Mouse (Mus musculus) c-Kit-negative CD71-positive TER-119-positive erythroid progenitor cells, embryonic 14.5 days (primary cell): Measurements from ENCODE around the gene Mdga1.

Source experiments
- DNase-seq: peaks from one replicate; pipeline ENCODE4 v3.0.0-alpha.2; 2013; ENCODE audit warnings: low read depth, low spot score

Gene Mdga1

DNA sequence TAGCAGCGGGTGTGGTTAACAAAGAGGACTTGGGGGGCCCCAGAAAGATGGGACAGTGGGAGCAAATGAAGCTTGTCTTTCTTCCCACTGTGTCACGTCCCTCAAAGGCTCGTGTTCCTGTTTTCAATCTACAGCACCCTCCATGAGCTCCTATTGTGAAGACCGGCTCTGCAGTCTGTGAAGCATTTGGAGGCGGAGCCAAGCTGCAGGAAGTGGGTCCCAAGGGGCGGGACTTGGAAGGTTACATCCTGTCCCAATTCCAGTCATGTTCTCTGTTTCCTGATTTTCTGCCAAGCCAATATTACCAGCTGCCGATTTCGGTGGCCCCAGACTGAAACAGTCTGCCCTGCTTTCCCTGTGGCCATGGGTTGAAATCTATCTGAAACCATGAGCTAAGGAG, 11.7 kb upstream of the Mdga1 start:
- no peak for DNase-seq

DNA sequence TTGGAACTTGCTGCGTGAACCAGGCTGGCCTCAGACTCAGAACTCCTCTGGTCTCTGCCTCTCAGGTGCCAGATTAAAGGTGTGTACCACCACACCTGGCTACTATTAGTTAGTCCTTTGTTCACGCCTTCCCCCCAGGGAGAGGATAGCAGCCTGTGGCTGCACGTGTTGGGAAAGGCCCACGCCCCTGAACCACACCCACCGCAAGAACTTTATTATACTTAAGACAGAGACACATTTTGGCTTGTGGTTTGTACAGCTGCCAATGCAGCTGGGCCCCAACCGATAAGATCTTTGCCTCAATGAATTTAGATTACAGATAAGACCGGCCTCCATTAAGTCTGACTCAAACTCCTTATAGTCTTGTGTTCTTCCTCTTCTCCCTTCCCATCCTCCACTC, 10.0 kb upstream of the Mdga1 start:
- no peak for DNase-seq

DNA sequence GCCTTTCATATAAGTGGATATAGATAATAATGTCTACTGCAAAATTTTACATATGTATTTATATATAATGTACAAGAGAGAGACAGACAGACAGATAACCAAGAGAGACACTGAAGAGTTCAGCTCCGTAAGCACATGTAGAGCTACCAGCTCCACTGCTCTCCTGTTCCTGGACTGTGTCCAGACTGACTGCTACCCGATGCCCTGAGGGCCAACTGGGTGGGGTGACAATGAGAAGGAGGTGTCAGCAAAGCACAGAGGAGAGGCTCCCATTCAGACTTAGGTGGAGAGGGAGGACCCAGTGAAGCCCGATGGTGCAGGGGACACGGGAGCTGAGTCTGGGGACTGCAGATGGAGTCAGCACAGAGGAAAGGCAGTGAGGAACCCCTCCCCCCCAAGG, 9.1 kb upstream of the Mdga1 start:
- no peak for DNase-seq

DNA sequence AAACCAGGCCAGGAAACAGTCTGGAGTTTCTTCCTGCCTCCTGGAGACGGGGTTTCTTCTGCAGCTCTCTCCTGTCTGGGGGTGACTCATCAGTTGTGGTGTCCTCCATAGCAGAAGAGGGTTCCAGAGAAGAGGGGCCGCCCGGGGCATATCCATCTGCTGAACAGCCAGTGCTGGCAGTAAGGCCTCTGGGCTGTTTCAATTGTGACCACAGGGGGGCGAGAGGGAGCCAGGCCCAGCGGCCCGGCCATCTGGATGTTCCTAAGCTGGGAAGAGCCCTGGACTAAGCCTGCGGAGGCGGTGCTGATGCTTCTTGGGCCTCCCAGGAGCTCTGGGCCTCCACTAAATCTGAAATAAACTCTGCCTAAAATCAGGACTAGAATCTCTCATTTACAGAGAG, 5.8 kb upstream of the Mdga1 start:
- no peak for DNase-seq

- no peak for DNase-seq
Observed at GRCm38 (mm10) chr17:29973226-29973625, 3.3 kb upstream of the Mdga1 start.

DNA sequence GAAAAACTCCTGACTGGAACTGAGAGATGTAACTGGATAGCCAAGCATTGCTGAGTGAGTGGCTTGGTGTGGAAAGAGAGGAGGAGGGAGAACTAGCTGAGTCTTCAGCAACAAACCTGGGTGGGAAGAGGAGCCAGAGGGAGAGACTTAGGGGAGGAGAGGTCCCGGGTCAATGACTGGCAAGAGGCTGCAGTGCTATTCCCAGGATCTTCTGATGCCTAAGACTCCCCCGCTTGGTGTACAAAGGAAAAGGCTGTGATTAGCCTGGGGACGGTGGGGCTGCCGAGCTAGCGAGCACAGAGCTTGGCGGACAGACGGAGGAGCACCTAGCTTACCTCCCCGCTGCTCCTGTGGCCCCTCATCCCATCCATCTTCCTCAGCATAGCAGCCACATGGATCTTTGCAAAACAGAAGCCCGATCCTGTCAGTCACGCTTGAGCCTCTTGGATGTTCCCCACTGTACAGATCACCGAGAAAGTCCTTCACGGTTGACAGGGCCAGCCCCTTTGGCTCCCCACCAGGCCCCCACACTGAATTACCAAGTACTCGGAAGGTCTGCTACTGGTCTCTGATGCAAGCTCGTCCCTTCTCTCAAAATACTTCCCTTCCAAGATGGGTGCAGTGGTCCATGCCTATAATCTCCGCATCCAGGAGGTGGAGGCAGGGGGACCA, 2.0 kb upstream of the Mdga1 start:
- no peak for DNase-seq

DNA sequence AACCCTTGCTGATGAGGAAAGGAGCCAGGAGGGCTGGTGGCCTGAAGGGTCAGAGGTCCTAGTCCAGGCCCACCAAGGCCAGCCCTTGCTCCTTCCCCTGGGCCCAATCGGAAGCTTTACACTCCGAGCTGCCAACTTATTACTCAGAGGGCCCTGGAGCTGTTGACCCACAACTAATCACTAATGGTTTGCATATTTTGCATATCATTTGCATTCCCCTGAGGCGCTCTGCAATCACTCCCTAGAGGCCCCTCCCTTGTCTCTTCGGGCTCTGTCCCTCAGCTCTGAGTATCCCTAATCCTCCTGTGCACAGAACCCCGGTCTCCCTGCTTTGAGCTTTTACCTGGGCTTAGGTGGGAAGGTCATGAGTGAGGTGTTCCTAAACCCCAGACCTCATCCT, 4.4 kb downstream of the Mdga1 start:
- no peak for DNase-seq

DNA sequence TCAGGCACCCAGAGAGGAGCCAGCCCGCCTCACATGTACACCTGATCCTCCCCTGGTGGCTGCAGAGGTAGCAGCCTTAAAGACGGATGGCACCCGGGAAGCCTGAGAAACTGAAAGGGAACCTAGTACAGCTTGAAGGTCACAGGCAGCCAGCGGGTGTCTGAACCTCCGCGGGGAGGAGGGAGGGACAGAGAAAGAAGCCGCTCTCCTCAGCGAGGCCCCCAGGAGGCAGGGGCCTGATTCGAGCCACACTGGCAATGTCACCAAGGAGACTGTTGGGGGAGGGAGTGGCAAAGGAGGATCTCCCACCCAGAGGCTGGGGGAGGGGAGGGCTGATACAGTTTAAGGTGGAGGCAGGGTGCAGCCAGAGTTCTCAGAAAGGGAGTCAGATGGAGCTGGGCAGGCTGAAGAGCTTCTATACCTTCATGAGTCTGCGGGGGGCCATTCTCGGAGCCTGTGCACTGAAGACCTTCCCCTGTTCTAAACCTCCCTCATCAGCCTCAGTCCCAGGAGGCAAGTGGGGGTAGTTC, 6.1 kb downstream of the Mdga1 start:
- no peak for DNase-seq

GRCm38 (mm10) chr17:29955880-29956279, 14.0 kb downstream of the Mdga1 start:
- DNase-seq: no peak

DNA sequence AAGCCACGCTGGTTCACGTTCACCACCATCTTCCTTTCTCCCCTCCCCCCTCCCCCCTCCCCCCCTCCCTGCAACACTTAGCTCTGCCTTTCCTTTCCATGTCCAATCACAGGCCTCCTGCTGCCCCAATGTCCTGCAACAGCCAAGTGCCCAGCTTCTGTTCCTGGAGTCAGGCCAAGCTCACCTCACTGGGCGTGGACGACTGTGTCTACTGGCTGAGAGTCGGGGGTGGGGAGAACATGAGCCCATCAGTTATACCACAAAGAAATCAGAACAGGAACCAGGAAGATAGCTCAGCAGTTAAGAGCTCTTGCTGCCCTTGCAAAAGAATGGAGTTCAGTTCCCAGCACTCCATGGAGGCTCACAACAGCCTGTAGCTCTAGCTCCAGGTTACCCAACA, 15.6 kb downstream of the Mdga1 start:
- DNase-seq: no peak

DNA sequence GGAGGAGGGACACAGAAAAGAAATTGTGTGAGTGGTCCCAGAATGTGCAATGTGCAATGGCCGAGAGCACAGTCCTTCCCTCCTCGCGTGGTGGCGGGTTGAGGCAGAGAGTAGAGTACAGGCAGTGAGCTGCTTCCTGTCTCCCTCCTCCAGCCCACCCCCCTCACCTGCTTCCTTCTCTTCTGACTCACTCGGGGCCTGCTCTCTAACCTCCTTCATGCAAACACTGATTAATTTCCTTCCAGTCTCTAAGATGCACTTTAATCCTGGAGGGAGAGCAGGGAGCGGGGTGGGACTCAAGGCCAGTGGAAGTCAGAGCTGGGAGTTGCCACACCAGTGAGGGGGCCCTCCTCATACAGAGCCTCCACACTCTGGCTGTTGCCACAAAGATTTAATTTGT, 18.8 kb downstream of the Mdga1 start:
- no peak for DNase-seq

DNA sequence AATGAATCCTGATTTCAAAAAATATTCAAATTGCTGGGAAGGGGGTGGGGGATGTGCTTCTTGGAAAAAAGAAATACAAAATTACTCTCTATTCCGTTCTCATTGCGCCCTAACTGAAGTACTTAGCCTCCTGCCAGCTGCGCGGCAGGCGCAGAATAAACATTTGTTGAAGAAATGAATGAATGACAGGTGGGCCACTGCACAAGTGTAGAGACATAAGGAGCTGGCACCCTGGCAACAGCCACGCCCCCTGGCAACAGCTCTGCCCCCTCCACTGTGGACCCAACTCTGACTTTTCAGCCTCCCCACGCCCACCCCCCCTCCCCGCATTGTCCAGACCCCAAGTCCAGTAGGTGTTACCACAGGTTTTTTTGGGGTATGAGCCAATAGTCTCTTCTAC, 19.3 kb downstream of the Mdga1 start:
- DNase-seq: no peak

- no peak for DNase-seq
Observed at GRCm38 (mm10) chr17:29947271-29947714, 22.6 kb downstream of the Mdga1 start.

GRCm38 (mm10) chr17:29944376-29944775, 25.5 kb downstream of the Mdga1 start:
- DNase-seq: no peak

- no peak for DNase-seq
Observed at GRCm38 (mm10) chr17:29939011-29939410, 30.9 kb downstream of the Mdga1 start.

GRCm38 (mm10) chr17:29937350-29937781, 32.5 kb downstream of the Mdga1 start:
- DNase-seq: no peak

DNA sequence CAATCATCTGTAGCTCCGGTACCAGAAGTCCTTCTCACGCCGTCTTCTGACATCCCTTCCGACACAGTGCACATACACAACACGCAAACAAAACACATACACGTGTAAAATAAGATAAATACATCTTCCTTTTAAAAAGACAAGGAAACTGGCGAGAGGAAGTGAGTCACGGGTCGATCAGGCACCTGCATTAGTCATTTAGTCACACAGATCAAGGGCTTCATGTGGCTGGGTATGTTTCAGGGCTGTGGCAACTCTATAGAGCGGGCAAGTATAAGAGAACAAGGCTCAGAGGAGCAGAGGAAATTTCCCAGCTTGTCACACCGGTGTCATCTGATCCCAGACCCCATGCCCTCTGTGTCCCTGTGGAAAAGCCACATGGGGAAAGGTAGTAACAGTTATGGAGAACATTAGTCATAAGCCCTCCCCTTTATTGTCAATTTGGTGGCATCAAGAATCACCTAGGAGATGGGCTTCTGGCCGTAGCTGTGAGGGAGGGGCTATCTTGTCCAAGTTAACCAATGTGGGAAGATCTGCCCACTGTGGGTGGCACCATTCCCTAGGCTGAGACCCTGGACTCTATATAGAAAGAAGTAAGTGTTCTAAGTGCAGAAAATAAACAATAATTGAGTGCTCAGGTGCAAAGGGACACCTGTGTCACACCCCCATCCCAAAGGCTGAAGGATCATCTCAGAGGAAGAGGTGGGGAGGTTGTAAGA, 35.6 kb downstream of the Mdga1 start:
- DNase-seq: no peak

DNA sequence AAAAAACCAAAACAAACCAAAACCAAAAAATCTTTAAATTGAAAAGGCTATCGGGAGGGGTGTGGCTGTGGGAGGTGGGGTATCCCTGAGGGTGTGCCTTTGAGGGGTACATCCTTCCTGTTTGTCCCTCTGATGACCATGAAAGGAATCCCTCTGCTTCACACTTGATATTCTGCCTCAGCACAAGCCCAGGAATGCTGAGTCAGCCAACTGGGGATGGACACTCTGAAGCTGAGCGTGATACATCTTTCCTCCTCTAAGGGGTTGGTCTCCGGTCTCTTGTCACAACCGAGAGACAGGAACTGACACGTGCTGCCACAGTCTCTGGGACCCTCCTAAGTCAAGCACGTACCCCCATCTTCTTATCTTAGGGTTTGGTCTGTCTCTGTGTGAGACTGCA, 37.1 kb downstream of the Mdga1 start:
- DNase-seq: no peak

- no peak for DNase-seq
Observed at GRCm38 (mm10) chr17:29931224-29931945, 38.5 kb downstream of the Mdga1 start.

GRCm38 (mm10) chr17:29928751-29929237, 41.1 kb downstream of the Mdga1 start:
- DNase-seq: no peak

DNA sequence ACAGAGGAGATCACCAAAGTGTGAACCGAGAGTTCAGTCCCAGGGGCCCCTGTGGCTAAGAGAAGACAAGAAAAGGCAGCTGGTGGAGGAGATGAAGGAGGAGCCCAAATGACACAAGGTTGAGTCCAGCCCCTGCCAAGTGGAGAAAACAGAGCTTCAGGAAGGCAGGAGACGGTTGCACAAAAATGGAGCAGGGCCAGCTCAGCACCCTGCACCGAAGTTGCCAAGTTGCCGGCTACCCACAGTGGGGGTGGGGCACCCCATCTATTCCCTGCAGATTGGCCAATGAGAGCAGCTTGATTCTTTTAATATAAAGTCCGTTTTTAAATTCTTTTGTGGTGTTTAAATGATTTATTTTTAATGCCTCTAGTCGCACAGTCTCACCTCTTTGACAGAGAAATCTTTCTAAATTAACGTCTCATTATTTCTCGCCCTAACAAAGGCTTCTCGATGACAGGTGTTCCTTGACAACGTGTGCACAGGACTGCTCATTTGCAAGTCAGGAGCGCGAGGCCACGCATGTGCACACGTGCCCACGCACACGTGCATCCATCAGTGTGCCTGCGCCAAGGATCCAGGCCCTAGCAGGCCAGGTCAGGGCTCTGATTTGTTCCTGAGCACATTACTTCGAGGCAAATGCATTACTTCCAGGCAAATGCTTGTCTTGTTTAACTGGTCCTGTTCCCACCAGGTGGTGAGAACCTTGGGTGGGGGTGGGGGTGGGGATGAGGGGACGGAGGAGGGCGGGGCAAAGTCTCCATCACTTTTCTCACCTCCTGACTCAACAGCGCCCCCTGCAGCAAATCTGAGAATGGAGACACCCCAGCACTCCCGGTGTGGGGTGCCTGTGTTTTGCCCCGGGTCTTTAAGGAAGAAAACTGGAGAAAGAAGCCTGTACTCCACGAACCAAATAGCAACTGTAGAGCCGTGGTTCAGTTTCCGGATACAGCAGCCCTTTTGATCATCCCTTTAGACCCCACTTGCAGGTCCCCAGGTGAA, 44.0 kb downstream of the Mdga1 start:
- DNase-seq: no peak
